Mouse (Mus musculus): ENCODE measurements around the gene Relb. TPM values are rescaled to one million over a fixed set of nuclear protein-coding genes. Genes with fewer than 3 reads are reported as not detected.

Relb gene
- total RNA-seq (2017), result 8.7 and 12.4 TPM in 2 replicates

DNA sequence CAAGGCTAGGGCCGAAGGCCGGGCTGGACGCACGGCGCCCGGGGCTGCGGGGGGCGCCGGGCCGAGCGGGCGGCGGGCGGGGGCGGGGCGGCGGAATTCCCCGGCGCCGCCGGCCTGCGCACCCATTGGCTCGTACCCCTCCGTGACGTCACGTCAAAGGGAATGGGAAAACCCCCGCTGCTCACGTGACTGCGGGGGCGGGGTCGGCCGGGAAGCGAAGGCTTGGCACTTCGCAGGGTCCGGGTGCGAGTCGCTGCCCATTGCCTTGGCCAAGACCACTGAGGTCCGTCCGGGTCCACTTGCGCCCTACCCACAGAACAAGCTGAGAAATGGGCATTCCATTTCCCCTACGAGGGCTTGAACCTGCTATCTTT, at the start of gene Relb:
TSS of gene Relb (minus strand) at position 78 of the 374 bp plus-strand sequence.
- ATAC-seq (replicated peaks in 1 of 2; ENCODE audit: insufficient read depth in 1 of 2, low FRiP score in 2 of 2, low TSS enrichment in 1 of 2, low read depth in 1 of 2, poor library complexity in 2 of 2, severe bottlenecking in 2 of 2), result peak in 1 of 2 experiments; percentile 22; a peak in 1 of 4 replicates

DNA sequence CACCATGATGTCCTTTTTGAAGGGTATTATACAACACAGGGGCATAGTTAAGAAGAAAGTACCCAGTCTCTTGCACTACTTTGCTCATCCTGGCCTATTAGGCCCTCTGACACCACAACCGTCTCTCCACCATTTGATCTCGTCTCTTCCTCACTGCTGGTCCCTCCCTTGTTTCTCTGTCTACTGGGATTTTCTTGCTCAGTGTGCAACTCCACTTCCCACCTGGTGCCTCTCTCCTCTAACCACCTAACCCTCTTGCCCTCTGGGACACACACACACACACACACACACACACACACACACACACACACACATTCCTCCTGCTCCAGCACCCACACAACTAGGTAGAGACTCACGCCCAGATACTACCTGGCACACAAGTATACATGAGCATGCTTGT, 49.7 kb upstream of the Relb start:
- no peak for ATAC-seq (replicated peaks in 1 of 2; ENCODE audit: insufficient read depth in 1 of 2, low FRiP score in 2 of 2, low TSS enrichment in 1 of 2, low read depth in 1 of 2, poor library complexity in 2 of 2, severe bottlenecking in 2 of 2)

DNA sequence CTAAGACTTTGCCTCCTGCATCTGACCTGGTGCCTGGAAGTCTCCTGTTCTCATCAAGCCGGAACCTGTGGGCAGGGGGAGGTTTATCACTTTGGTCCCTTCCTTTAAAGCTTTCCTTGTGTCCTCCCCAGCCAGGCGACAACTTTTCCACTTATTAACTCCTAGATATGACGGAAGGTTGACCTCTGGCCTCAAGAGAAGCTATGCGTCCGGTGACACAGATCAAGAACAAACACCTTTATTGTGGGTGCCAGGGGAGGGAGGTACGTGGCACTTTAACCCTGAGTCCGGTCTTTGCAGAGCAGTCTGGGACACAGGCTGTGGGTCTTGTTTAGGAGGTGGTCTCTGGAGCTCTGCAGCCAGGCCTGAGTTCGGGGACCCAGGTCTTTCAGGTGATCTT, 48.6 kb upstream of the Relb start, which contains the start of gene Apoc2:
TSS of gene Apoc2 (minus strand) at position 70 of the 400 bp plus-strand sequence.
- no peak for ATAC-seq (replicated peaks in 1 of 2; ENCODE audit: insufficient read depth in 1 of 2, low FRiP score in 2 of 2, low TSS enrichment in 1 of 2, low read depth in 1 of 2, poor library complexity in 2 of 2, severe bottlenecking in 2 of 2)

DNA sequence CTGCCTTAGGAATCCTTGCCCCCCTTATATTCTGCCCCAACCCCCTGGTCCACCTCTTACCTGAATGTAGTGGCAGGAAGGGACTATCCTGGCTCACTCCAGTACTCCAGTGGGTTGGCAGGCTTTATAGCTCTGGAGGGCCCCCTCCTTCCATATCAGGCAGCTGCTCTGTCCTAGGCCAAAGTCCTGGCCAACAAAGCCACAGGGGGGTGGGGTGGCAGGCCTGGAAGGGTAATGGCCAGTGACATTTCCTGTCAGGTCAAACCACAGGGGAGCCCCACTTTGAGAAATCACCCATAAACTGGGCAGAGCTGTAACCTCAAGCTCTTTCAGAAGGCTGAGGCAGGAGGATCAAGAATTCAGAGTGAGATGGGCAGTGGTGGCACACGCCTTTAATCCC, 47.4 kb upstream of the Relb start:
- ATAC-seq (replicated peaks in 1 of 2; ENCODE audit: insufficient read depth in 1 of 2, low FRiP score in 2 of 2, low TSS enrichment in 1 of 2, low read depth in 1 of 2, poor library complexity in 2 of 2, severe bottlenecking in 2 of 2), result no peak

DNA sequence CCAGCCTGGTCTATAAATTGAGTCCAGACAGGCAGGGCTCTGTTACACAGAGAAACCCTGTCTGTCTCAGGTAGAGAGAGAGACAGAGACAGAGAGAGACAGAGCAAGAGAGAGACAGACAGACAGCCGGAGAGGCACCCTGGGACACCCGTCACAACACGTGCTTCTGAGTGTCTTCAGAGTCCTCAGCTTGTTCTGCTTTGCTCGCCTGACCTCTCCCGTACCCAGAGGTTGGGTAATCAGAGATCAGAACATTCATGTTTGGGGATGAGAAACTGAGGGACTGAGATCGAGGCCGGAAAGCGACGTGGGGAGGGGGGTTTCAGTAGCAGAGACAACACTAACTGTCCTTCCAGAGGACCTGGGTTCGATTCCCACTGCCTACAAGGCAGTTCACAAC, 46.6 kb upstream of the Relb start:
- ATAC-seq (replicated peaks in 1 of 2; ENCODE audit: insufficient read depth in 1 of 2, low FRiP score in 2 of 2, low TSS enrichment in 1 of 2, low read depth in 1 of 2, poor library complexity in 2 of 2, severe bottlenecking in 2 of 2), result no peak

DNA sequence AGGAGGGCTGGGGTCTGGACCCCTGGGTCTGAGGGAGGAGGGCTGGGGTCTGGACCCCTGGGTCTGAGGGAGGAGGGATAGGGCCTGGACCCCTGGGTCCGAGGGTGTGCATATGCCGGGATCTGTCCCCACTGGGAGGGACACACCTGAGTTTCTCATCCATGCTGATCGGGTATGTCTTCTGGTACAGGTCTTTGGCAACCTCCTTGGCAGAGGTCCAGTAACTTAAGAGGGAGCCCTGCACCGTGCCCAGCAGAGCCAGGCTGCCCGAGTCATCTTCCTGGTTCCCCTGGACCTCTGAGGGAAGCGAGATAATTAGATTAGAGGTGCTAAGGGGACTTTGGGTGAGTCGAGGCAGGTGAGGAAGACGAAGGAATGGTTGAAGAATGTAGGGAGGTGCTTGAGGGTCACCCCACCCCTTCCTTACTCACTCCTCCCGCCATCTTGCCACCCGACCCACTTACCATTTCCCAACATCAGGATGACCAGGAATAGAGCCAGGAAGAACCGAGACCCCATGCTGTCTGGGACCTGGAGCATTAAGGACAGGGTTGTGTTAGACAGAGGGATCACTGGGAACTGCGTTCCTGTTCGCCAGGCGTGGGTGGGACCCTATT, 44.0 kb upstream of the Relb start:
- ATAC-seq (replicated peaks in 1 of 2; ENCODE audit: insufficient read depth in 1 of 2, low FRiP score in 2 of 2, low TSS enrichment in 1 of 2, low read depth in 1 of 2, poor library complexity in 2 of 2, severe bottlenecking in 2 of 2), result no peak

DNA sequence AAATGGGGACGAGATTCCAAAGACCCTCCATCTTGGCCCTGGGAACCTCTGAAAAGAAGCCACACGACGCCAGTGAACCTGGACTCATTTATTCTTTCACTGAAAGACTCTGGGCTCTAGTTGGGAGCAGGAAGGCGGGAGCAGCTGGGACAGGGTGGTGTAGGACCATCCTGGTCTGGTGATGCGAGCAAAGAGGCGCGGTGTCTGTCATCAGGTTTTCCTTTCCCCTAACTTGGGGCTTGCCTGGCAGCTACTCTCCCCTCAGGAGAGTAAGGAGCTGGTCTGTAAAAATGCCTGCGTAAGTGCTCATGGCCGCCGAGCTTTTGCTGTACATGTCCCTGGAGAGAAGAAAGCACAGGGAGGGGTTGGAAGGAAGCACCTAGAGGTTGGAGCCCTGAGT, 42.3 kb upstream of the Relb start:
- no peak for ATAC-seq (replicated peaks in 1 of 2; ENCODE audit: insufficient read depth in 1 of 2, low FRiP score in 2 of 2, low TSS enrichment in 1 of 2, low read depth in 1 of 2, poor library complexity in 2 of 2, severe bottlenecking in 2 of 2)

DNA sequence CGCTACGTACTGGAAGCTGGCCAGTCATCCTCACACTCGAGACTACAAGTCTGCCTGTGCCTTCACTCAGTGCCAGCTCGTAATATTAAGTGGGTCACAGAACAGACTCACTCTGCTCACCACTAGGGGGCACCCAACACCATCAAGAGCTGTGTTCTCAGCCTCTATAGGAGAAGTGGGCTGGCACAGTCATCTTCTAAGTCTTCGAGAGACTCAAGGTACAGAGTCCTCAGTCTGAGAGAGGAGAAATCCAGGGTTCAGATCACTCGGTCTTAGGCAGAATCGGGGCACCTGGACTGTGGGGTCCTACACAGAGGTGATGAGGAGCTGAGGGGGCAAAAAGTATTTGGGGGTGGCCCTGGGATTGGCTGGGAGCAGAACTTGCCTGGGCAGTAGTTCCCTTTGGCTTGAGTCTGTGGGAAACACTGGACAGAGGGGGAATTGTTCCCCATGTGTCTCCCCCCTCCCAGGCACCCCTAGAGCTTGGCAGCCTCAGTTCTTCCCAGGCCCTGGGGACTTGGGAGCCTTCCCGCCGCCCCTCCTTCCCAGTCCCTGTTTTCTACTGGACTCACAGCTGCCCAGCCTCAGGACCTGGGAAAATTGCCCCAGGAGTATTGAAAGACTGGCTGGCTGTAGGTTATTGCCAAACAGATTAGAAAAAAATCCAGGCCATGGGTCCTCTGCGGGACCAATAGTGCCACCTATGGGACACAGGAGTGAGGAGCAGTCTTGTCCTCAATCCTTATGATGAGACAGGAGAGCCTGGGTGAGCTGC, 39.9 kb upstream of the Relb start:
- peak; percentile 71 to 74 for ATAC-seq (replicated peaks in 1 of 2; ENCODE audit: insufficient read depth in 1 of 2, low FRiP score in 2 of 2, low TSS enrichment in 1 of 2, low read depth in 1 of 2, poor library complexity in 2 of 2, severe bottlenecking in 2 of 2)

DNA sequence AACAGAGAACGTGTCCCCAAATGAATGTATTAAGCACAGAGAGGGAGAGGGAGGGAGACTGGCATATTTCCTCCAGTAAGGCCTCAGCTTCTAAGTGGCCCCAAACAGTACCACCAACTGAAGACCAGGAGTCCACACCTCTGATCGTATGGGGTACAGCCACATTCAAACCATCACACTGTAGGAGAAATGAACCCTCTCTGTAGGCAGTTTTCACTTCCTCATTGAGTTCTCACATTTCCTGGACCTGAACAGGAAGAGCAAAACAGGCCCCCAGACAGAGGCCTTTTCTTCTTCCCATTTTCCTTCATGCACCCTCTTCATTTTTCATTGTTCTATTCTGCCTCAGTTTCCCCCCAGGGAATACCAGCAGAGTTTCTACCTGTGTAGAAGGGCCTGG, 38.2 kb upstream of the Relb start:
- no peak for ATAC-seq (replicated peaks in 1 of 2; ENCODE audit: insufficient read depth in 1 of 2, low FRiP score in 2 of 2, low TSS enrichment in 1 of 2, low read depth in 1 of 2, poor library complexity in 2 of 2, severe bottlenecking in 2 of 2)

DNA sequence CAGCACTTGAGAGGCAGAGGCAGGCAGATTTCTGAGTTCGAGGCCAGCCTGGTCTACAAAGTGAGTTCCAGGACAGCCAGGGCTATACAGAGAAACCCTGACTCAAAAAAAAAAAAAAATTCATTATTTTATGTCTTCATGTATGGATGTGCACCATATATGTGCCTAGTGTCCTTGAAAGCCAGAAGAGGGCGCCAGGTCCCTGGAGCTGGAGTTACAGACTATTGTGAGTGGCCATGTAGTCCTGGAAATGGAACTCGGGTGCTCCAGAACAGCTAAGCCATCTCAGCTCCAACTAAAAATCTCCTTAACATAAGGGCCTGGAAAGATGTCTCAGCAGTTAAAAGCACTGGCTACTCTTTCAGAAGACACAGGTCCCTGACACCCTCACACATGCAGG, 37.5 kb upstream of the Relb start:
- no peak for ATAC-seq (replicated peaks in 1 of 2; ENCODE audit: insufficient read depth in 1 of 2, low FRiP score in 2 of 2, low TSS enrichment in 1 of 2, low read depth in 1 of 2, poor library complexity in 2 of 2, severe bottlenecking in 2 of 2)

DNA sequence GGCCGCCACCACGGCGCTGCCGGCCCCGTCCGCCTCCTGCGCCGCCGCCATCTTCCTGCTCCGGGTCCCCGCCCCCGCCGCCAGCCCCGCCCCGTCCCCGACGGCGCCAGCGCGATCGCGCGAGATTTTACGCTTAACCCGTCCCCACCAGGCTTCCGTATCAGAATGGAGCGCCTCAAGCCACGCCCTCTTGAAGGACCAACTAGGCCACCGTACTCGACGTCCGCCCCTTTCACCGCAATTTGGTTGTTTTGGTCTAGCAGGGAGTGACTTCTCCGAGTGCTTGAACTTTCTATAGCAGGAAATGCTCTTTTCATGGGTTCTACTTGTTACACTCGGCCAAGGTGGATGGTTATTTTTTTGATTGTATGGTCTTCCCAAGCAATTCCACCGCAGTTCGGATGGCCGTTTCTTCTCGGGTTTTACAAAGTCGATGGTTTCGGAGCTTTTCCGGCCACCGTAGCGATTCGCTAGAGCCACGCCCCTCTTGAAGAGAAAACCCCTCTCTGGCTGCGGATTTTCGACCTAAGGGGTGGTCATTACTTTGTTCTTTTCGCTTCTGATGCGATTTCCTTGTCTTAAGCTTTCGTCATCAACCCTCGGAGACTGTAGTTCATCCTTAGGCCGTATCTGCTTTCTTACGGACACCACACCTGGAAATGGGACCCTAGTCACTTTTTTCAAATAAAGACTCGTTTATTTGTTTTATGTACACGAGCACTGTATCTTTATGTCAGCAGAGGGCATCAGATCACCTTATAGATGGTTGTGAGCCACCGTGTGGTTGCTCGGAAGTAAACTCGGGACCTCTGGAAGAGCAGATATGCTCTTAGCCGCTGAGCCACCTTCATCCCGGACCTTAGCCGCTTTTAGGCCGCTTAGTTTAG, 36.0 kb upstream of the Relb start, which contains the start of gene Clptm1:
TSS of gene Clptm1 (minus strand) at position 79 of the 887 bp plus-strand sequence.
- ATAC-seq (replicated peaks in 1 of 2; ENCODE audit: insufficient read depth in 1 of 2, low FRiP score in 2 of 2, low TSS enrichment in 1 of 2, low read depth in 1 of 2, poor library complexity in 2 of 2, severe bottlenecking in 2 of 2), result peak; percentile 80 to 81

DNA sequence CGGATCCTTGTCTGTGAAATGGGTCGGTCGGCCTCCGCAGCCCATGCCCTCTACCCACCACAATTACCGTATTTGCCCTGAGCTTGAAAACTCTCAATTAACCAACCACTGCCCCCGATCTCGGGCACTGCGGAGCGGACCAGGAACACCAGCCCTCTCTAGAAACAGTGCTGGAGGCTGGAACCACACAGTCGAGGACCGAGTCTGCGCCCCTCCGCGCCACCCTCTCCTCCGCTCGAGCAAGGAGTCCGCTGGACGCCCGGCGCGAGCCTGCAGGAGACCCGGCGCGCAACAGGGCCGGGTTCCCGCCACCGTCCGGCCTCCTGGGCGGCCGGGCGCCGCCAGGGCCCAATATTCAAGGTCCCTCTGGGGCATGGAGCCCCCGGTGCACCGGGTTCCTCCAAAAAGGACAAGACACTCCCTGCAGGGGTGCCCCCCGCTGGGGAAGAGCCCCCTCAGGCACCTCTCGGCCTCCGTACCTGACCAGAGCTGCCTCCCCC, 35.3 kb upstream of the Relb start:
- ATAC-seq (replicated peaks in 1 of 2; ENCODE audit: insufficient read depth in 1 of 2, low FRiP score in 2 of 2, low TSS enrichment in 1 of 2, low read depth in 1 of 2, poor library complexity in 2 of 2, severe bottlenecking in 2 of 2), result 0 out of 4 replicates have a peak, but pooled peaks of 1 of the 2 experiments have one; percentile 2

DNA sequence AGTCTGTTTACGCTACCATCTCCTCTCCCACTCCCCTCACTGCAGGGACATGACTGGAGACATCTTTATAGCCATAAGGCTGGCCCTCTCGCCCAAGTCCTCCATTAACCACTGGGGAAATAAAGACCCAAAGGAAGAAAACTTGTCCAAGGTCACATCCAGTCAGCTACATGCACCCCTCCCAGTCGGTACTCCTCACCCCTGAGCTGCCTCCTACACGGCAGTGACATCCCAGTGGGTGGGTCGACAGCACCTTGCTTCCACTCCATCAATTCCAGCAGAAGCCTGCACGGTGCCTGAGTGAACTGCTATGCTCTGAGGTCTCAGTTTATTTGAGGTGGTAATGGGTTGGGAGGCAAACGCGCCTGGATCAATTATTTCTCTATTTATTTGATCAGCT, 34.7 kb upstream of the Relb start:
- ATAC-seq (replicated peaks in 1 of 2; ENCODE audit: insufficient read depth in 1 of 2, low FRiP score in 2 of 2, low TSS enrichment in 1 of 2, low read depth in 1 of 2, poor library complexity in 2 of 2, severe bottlenecking in 2 of 2), result no peak

DNA sequence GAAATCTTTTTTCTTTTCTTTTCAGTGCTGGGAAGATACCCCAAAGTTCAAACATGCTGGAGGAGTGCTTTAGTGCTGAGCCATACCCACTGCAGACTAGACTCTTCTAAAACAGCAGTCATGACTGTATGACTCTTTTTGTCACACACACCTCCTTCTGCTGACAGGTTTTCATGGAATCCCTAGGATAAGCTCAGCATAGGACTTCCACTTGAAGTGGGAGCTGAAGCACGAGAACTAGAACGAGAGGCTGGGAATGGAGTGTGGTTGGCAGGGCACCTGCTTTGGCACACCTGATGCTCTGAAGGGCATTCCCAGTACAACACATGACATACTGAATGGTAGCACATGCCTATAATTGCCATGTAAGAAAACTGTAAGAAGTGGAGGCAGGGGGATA, 23.4 kb upstream of the Relb start:
- no peak for ATAC-seq (replicated peaks in 1 of 2; ENCODE audit: insufficient read depth in 1 of 2, low FRiP score in 2 of 2, low TSS enrichment in 1 of 2, low read depth in 1 of 2, poor library complexity in 2 of 2, severe bottlenecking in 2 of 2)

DNA sequence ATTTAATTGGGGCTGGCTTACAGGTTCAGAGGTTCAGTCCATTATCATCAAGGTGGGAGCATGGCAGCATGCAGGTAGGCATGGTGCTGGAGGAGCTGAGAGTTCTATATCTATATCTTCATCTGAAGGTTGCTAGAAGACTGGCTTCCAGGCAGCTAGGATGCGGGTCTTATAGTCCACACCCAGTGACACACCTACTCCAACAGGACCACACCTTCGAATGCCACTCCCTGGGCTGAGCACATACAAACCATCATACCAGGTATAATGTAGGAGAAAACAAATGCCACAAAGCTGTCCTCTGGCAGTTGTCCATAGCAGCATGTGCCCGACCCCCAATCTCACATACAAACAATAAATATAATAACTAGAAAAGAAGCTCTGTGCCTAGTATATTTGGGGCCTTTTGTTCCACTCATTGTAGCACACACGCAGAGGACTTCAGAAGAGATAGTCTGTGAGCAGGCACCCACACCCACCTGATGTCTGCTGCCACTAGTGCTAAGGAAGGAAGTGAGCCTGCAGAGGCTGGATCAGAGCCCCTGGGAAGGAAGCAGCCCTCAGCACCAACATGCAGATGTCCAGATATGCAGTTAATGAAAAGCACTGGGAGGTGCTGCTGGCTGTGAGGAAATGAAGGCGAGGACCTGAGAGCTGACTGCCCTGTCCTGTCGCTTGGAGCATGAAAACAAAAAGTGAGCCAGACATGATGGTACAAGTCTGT, 22.0 kb upstream of the Relb start:
- peak; percentile 39 to 49; a peak in 2 of 4 replicates for ATAC-seq (replicated peaks in 1 of 2; ENCODE audit: insufficient read depth in 1 of 2, low FRiP score in 2 of 2, low TSS enrichment in 1 of 2, low read depth in 1 of 2, poor library complexity in 2 of 2, severe bottlenecking in 2 of 2)

DNA sequence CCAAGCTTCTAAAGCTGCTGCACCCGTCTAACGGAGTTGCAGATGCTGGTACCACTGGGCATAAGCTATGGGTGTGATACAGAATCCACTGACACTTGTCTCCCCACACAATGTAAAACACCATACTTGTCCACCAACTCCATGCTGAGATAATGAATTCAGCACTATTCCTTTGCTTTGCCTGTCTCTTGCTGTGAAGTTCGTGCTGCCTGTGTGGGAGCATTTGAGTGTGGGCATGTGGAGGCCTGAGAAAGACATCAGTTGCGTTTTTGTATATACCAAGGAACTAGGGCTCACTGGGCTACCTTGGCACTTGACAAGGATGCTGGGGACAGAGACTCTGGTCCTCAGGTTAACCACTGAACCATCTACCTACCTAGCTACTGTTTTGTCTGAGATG, 12.0 kb upstream of the Relb start:
- no peak for ATAC-seq (replicated peaks in 1 of 2; ENCODE audit: insufficient read depth in 1 of 2, low FRiP score in 2 of 2, low TSS enrichment in 1 of 2, low read depth in 1 of 2, poor library complexity in 2 of 2, severe bottlenecking in 2 of 2)
